Mouse (Mus musculus) c-Kit-negative CD71-positive TER-119-positive erythroid progenitor cells, embryonic 14.5 days (primary cell): ENCODE measurements around the gene Cpeb3.
"Not testable (repeated sequence)": the region's sequence is repeated elsewhere in the genome, so short reads cannot be mapped to it uniquely, and the experiment has no call there.

Experiments
- DNase-seq: peaks from one replicate; pipeline ENCODE4 v3.0.0-alpha.2; 2013; ENCODE audit warnings: low read depth, low spot score

Gene Cpeb3

GRCm38 (mm10) chr19:37088043-37088748 is 120.2 kb downstream of the Cpeb3 start:
- DNase-seq = no peak

GRCm38 (mm10) chr19:37084546-37084945 is 123.9 kb downstream of the Cpeb3 start:
- DNase-seq = no peak

DNA sequence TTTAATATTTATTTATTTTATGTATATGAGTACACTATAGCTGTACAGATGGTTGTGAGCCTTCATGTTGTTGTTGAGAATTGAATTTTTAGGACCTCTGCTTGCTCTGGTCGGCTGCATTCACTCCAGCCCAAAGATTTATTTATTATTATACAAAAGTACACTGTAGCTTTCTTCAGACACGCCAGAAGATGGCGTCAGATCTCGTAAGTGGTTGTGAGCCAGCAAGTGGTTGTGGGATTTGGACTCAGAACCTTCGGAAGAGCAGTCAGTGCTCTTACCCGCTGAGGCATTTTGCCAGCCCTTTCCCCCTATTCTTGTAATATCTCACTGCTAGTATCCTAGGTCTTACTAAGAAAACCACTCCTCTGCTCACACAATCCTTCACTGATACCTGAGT is 126.9 kb downstream of the Cpeb3 start:
- no peak for DNase-seq

- DNase-seq = no peak
These were observed 129.2 kb downstream of the Cpeb3 start for GRCm38 (mm10) chr19:37079151-37079550.

DNA sequence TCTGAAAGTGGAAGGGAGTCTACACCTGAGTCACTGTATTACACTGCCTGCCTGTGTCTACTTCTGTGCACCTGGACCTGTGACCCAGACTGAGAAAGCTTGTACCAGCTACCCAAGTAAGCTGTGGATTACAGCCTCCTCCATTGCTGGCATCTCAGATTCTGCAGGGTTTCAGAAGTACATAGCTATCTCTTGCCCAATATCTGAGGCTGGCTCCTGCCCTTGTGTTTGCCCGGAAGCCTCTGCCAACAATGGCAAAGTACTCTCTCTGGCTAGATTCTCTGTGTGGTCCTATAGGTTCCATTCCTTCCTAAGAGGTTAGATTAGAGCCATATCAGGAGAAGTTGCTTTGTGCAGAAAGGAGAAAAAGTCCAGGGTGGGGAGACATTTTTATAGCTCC is 129.8 kb downstream of the Cpeb3 start:
- no peak for DNase-seq

DNA sequence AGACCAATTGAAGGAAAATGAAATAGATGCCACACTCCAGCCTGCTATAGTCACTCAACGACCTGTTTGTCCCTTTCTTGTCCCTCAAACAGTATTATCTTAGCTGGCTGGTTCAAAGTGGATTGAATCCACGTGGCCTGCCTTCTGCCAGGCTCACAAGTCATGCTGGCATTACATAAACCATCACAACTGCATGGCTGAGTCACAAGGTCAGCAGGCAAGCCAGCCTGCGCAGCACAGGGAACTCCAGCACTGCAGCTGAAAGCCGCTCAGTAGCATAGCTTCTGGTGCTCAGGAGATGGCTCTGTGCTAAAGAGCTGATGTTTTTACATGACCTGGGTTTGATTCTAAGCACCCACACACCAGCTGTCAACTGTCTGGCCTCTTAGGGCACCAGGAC is 130.3 kb downstream of the Cpeb3 start:
- DNase-seq = no peak

DNA sequence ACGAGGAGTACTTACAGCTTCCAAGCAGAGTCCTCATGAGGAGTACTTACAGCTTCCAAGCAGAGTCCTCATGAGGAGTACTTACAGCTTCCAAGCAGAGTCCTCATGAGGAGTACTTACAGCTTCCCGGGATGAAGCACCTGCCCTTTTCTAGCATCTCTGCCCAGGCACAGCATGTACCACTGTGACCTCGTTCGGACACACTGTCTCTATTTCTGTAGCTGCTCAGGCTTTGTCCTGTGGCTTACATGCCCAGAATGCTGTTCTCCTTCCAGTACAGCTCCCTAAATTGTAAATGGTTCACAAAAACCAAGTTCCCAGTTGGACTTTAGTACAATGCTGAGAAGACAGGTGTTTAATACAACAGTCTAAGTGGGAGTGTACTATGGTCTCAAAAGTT is 131.1 kb downstream of the Cpeb3 start:
- not testable (repeated sequence) for DNase-seq

DNA sequence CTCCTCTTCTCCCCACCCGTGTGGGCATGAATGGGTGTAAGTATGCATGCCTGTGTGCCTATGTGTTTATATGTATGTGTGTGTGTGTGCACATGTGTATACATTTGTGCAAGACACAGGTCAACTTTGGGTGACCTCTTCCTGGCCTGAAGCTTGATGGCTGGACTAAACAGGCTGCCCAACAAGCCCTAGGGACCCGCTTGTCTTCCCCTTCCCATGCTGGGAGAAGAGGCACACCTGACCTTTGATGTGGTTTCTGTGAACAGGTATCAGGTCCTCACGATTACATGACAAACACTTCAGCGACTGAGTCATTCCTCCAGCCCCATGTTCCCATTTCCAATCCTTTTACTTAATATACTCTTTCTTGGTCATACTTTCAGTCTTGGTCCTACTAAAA is 131.8 kb downstream of the Cpeb3 start:
- DNase-seq = no peak

GRCm38 (mm10) chr19:37076116-37076515 is 132.3 kb downstream of the Cpeb3 start:
- no peak for DNase-seq

- DNase-seq = no peak
These were observed 132.7 kb downstream of the Cpeb3 start for GRCm38 (mm10) chr19:37075690-37076089.

- DNase-seq = no peak
These were observed 133.7 kb downstream of the Cpeb3 start for GRCm38 (mm10) chr19:37074726-37075125.

DNA sequence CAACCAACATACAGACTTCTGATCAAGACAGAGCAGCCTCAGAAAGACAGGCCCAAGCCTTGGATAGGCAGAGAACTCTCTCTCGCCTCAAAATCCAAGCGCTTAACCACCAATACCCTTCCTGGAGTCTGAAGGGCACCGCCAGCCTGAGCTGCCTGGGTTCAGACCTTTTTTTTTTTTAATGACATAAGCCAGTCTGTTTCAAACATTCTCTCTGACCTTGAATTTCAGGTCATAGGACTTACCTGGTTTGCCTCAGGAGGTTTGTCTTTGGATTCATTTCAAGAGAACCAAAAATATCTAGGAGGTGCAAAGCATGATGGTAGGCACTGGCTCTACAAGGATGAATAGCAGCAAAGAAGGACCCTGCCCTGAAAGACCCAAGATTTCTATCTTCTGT is 134.1 kb downstream of the Cpeb3 start:
- no peak for DNase-seq

DNA sequence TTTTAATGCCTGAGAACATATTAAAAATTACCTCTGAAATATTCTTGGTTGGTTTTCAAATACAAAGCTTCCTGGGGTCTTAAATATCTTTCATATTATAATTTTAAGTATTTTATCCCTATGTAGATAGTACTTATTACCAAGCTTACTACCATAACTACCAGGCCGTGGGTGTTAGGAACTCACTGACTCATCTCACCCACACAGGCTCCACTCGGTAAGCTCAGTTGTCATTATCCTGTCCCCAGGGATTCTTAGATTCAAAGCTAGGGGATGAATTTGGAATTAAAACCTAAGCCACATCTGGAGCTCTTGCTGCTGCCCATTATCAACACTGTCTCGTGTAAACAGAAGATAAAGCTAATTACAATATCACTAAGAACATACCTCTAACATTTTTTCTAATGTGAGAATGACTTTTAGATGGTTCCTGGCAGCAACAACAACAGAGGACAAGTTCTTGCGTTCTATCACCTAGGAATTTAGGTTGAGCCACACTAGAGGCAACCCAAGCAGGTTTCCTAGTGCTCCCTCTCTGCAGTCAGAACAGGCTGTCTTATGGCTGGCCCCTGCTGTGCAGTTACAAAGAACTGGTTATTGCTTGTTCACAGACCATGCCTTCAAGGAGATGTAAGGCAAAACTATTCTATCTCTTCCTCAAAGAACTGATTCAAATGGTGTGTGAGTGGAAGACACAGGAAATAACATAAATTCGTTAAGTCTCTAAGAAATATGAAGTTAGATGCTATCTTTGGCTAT is 135.4 kb downstream of the Cpeb3 start:
- no peak for DNase-seq

DNA sequence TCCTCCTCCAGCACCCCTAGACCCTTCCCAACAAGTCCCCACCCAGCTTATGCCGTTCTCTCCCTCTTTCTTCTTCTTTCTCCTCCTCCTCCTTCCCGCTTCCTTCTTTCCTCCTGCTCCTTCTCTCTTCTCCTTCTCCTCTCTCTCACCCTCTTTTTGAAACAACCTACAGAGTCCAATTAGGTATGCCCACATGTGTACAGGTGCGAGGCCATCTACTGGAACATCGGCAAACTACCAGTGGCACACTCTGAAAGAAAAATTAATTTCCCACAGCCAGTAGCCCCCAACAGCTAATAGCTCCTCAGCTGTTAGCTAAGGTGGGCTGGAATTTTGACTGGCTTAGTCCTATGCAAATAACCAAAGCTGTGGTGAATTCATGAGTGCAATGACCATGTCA is 139.2 kb downstream of the Cpeb3 start:
- DNase-seq = no peak

- DNase-seq = no peak
These were observed 148.3 kb downstream of the Cpeb3 start for GRCm38 (mm10) chr19:37060078-37060477.

DNA sequence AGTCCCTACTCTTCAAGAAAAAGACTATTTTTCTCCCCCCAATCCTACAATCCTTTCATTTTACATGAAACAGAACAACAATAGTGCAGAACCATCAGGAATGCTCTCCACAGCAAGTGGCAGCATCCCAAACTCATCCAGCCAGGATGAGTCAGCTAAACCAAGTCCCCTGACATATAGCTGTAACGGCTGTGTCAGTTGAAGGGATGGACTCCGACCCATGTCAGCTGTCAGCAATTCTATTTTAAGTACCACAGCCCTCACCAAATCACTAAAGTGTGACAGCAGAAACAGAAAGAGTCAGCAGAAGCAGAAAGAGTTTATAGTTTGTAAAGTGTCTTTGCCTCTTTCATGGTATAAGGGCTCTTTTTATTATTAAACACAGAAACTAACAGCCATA is 148.8 kb downstream of the Cpeb3 start:
- no peak for DNase-seq

DNA sequence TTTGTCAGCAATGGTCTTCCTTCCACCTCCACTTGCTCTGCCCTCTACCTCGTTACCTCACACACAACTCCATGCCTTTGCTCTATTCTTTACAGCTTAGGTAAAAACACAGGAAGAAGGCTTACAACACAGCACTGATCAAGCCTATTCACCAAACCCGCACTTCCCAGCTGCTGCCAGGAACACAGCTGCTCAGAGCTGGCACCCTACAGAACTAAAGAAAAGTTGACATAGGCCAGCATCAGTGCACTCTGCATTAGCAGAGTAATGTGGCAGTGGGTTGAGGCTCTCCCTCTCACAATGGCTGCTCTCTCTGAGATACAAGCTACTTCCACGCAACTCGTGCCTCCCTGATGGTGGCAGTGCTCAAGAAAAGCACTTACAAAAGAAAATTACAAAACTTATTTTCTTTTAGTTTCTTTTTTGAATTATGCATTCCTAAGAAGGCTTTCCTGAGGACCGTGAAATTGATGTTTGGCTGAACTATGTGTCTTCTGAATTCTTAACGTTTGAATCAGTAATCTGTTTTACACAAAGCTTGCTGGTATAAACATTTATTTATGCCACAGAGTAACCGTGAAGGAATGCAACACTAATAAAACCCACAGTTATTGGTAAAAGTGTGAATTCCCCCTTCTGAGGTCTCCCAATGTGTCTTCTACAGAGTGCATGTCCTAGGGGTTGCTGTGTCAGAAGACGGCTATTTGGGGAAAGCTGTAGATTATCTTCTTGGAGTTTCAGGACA is 151.1 kb downstream of the Cpeb3 start:
- DNase-seq = no peak

- no peak for DNase-seq
These were observed 152.3 kb downstream of the Cpeb3 start for GRCm38 (mm10) chr19:37055976-37056556.

- DNase-seq = peak; percentile 39
These were observed 157.6 kb downstream of the Cpeb3 start for GRCm38 (mm10) chr19:37050643-37051345.

GRCm38 (mm10) chr19:37048507-37048906 is 159.9 kb downstream of the Cpeb3 start:
- DNase-seq = no peak

GRCm38 (mm10) chr19:37044431-37044830 is 164.0 kb downstream of the Cpeb3 start:
- no peak for DNase-seq

- DNase-seq = no peak
These were observed 167.5 kb downstream of the Cpeb3 start for GRCm38 (mm10) chr19:37040906-37041305.
